Mouse (Mus musculus): ENCODE results near the gene Mrps15. TPM values are rescaled to one million over a fixed set of nuclear protein-coding genes. Genes with fewer than 3 reads are reported as not detected.
A peak's percentile ranks its signal among the peaks of the same experiment; 100 is the strongest.
"Not testable (repeated sequence)": the region's sequence is repeated elsewhere in the genome, so short reads cannot be mapped to it uniquely, and the experiment has no call there.

Gene Mrps15
- polyA plus RNA-seq, 1 experiment from 2014 or later: 147 TPM

DNA sequence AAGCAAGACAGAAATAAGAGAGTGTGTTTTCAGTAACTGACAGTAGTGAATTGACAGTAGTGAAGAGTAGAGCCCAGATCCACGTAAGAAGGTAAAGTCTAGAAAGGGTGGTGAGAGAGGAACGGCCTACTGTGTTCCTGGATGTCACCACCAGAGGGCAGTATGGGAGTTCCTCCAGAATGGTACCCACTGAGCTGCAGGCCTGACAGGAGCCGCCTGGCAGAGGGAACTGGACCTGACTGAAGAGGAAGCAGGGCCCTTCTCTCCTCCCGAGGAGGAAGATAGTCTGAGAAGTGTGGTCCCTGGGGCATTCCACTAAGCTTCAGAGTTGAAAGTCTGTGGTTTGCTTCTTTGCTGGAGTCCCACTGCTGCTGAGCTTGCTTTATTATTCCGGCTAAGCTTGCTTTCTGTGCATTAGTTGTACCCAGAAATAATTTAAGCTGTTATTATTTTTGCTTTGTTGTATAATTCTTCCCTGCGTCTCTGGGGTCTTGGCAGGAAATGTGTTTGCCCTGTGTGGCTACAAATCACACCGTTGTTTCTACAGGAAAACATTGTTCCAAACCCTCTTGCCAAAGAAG lies 39.4 kb downstream of the Mrps15 start:
- WGBS: 34% methylated on average over 7 of the region's 7 CpGs
- Histone ChIP-seq H3K36me3 (peaks cover 37% of the 10 kb centered on the region), H3K27ac (no peak overlapping the region), H3K4me3 (no peak overlapping the region), H3K9me3 (no peaks in the 10 kb centered on the region), H3K4me1 (replicated peaks) (0 out of 2 replicates have a peak, but pooled peaks cover 6% of the 10 kb centered on the region), H3K27me3 (ENCODE audit: insufficient read depth, poor library complexity, severe bottlenecking) (no peaks in the 10 kb centered on the region)
- DNase-seq (ENCODE audit: low spot score): peak; percentile 85

DNA sequence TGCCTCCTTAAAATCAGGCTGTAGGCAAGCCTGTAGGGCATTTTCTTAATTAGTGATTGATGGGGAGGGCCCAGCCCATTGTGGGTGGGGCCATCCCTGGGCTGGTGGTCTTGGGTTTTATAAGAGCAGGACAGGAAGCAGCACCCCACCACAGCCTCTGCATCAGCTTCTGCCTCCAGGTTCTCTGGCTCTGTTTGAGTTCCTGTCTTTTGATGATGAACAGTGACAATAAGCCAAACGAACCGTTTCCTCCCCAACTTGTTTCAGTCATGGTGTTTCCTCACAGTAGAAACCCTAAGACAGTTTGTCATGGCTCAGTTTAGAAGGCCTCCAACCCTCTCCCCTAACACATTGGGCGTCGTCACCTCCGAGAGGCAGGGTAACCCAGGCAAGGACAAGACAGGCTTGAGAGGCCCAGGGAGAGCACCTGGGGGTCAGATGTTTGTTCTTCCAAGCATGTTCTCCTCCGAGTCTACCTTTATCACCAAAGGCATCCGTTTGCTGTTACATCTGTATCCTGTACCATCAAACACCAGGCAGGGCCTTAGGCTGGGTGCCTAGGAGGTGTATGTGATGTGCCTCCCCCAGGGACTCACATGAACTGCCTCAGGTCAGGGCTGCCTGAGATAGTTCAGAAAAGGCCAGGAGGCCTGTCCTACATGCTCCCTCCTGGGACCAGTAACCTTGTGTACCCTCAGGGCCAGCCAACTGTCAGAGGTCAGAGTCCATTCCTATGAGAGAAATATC lies 43.5 kb downstream of the Mrps15 start:
- DNase-seq (ENCODE audit: low spot score): no peak
- Histone ChIP-seq H3K36me3 (peaks cover 8% of the 10 kb centered on the region; the same call in 1 of the 2 replicates), H3K9me3 (no peaks in the 10 kb centered on the region), H3K4me3 (no peak overlapping the region), H3K27me3 (ENCODE audit: insufficient read depth, poor library complexity, severe bottlenecking) (no peaks in the 10 kb centered on the region), H3K4me1 (replicated peaks) (0 out of 2 replicates have a peak, but pooled peaks cover 6% of the 10 kb centered on the region), H3K27ac (no peak overlapping the region)
- WGBS: 80% methylated on average over 7 of the region's 7 CpGs

DNA sequence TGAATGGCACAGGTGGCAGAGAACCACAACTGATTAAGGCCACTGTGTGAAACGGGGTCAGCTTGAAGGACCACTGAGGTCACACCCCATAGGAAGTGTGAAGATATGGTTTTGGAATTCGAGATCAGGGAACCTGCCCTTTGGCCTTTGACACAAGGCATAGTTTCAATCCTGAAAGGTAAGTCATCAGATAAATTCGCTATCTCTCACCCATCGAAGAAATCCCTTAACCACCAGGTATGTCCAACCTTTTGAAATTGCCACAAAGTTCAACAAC lies 44.1 kb downstream of the Mrps15 start:
- WGBS: 87% methylated on average over 4 of the region's 4 CpGs
- H3K9me3 ChIP-seq: no peaks in the 10 kb centered on the region
- no peaks in the 10 kb centered on the region for H3K27me3 ChIP-seq (ENCODE audit: insufficient read depth, poor library complexity, severe bottlenecking)
- peaks cover 8% of the 10 kb centered on the region; the same call in 1 of the 2 replicates for H3K36me3 ChIP-seq
- no peak overlapping the region for H3K4me3 ChIP-seq
- no peak for DNase-seq (ENCODE audit: low spot score)
- H3K27ac ChIP-seq: no peak overlapping the region
- 0 out of 2 replicates have a peak, but pooled peaks cover 6% of the 10 kb centered on the region for H3K4me1 ChIP-seq (replicated peaks)

DNA sequence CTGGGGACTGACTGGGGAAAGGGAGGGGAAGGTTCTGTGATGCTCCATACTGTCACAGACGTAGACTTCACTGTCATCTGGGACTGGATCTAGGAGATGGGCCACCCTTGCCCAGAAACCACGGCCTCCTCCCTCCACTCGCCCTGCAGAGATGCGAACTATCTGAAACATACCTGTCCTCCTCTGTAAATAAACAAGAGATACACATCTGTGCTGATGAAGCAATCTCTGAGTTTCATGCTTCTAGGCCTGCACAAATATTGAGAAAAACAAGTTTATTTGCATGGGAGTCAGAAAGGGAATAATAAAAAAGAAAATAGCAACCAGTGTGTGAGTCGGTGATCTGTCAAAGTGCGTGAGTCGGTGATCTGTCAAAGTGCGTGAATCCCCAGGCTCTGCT lies 45.1 kb downstream of the Mrps15 start:
- Histone ChIP-seq H3K27ac (no peak overlapping the region), H3K9me3 (no peaks in the 10 kb centered on the region), H3K36me3 (peaks cover 8% of the 10 kb centered on the region; the same call in 1 of the 2 replicates), H3K4me1 (replicated peaks) (peaks cover 8% of the 10 kb centered on the region), H3K27me3 (ENCODE audit: insufficient read depth, poor library complexity, severe bottlenecking) (no peaks in the 10 kb centered on the region), H3K4me3 (no peak overlapping the region)
- WGBS: 83% methylated on average over 8 of the region's 8 CpGs
- no peak for DNase-seq (ENCODE audit: low spot score)

DNA sequence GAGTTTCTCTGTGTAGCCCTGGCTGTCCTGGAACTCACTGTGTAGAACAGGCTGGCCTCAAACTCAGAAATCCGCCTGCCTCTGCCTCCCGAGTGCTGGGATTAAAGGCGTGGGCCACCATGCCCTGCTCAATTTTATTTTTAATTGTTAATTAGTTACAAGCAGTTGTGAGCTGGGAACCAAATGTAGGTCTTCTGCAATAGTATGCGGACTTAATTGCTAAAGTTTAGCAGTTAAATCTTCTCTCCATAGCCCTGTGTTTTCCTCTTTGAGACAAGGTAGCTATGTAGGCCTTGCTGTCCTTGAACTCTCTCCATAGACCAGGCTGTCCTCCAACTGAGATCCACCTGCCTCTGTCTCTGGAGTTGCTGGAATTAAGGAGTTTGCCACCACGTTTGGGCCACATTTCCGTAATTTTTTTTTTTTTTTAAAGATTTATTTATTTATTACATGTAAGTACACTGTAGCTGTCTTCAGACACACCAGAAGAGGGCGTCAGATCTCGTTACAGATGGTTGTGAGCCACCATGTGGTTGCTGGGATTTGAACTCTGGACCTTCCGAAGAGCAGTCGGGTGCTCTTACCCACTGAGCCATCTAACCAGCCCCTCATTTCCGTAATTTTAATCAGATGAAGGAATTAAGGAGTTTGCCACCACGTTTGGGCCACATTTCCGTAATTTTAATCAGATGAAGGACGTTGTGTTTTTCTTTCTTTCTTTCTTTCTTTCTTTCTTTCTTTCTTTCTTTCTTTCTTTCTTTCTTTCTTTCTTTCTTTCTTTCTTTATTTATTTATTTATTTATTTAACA lies 49.1 kb downstream of the Mrps15 start:
- 59% methylated on average over 14 of the region's 14 CpGs for WGBS
- Histone ChIP-seq H3K27ac (peak overlapping the region; percentile 90), H3K4me3 (peak overlapping the region; percentile 71)

DNA sequence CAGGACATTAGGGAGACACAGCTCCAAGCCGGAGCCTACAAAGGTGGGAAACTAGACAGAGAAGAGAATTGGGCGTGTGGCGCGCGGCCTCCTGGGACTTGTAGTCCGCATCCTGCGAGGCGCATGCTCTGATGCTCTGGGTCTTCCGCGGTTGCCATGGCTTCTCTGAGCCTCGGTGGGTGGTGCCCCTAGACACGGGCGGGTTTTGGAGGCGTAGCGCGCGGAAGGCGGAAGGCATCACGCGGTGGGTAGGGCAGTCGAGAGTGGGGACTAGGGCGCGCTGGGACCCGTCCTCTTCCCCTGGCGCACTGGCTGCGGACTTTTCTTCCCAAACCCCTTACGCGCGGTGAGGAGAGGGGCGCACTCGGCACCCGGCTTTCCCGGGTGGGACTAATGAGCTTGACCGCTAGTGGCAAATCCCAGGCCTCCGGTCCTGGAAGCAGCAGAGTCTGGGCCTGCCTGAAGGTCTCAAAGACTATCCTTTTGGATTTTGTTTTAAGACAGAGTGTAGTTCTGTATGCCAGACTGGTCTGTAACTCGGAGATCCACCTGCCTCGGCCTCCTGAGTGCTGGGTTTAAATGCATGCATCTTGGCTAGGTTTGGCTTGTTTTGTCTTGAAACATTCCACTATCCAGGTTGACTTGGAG lies 49.9 kb downstream of the Mrps15 start, which contains the start of gene Lsm10:
Lsm10 (plus strand) TSS at position 160 of the 648 bp plus-strand sequence.
- Histone ChIP-seq H3K27ac (peak within 1 kb of the TSS; percentile 90), H3K9me3 (no peaks in the 10 kb centered on the region), H3K36me3 (peaks cover 17% of the 10 kb centered on the region), H3K27me3 (ENCODE audit: insufficient read depth, poor library complexity, severe bottlenecking) (no peaks in the 10 kb centered on the region), H3K4me1 (replicated peaks) (peaks cover 24% of the 10 kb centered on the region), H3K4me3 (peak within 1 kb of the TSS; percentile 71)
- 4% methylated on average over 37 of the region's 37 CpGs for WGBS
- DNase-seq (ENCODE audit: low spot score): peak; percentile 95

More for the DNA sequence above, 49.1 kb downstream of the Mrps15 start:
- peaks cover 24% of the 10 kb centered on the region for H3K4me1 ChIP-seq (replicated peaks)
- not testable (repeated sequence) for H3K27me3 ChIP-seq (ENCODE audit: insufficient read depth, poor library complexity, severe bottlenecking); H3K9me3 ChIP-seq; DNase-seq (ENCODE audit: low spot score)
- H3K36me3 ChIP-seq: peaks cover 17% of the 10 kb centered on the region

DNA sequence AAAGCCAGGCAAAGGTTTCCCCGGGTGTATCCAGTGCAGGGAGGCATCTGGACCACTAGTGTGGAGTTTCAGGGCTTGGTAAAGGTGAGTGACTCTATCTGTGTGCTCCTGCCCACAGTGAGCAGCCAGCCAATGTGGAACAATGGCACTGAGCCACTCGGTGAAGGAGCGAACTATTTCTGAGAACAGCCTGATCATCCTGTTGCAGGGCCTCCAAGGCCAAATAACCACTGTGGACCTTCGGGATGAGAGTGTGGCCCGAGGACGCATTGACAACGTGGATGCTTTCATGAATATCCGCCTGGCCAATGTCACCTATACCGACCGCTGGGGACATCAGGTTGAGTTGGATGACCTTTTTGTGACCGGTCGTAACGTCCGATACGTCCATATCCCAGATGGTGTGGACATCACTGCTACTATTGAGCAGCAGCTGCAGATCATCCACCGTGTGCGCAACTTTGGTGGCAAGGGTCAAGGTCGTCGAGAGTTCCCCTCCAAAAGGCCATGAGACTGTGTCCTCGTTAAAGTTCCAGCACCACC lies 51.1 kb downstream of the Mrps15 start:
- no peak for DNase-seq (ENCODE audit: low spot score)

DNA sequence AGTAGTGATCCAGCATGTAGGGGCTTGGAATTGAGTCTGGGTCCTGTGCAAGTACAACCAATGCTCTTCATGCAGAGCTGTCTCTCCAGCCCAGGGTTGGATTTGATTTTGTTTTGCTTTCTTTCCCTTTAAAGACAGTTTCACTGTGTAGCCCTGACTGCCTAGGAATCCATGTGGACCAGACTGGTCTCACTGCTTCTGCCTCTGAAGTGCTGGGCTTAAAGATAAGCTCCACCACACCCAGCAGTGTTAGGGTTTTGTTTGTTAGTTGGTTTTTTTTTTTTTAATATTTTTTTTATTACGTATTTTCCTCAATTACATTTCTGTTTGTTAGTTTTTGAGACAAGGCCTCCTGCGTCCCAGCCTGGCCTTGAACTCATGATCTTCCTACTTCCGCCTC lies 52.6 kb downstream of the Mrps15 start:
- WGBS: 92% methylated on average over 3 of the region's 3 CpGs
- peaks cover 44% of the 10 kb centered on the region for H3K4me1 ChIP-seq (replicated peaks)
- peaks cover 17% of the 10 kb centered on the region for H3K36me3 ChIP-seq
- H3K27me3 ChIP-seq (ENCODE audit: insufficient read depth, poor library complexity, severe bottlenecking): no peaks in the 10 kb centered on the region
- H3K4me3 ChIP-seq: no peak overlapping the region
- no peaks in the 10 kb centered on the region for H3K9me3 ChIP-seq
- no peak for DNase-seq (ENCODE audit: low spot score)
- no peak overlapping the region for H3K27ac ChIP-seq

More for the DNA sequence above, 51.1 kb downstream of the Mrps15 start:
- Histone ChIP-seq H3K4me3 (peak overlapping the region; percentile 71; the same call in 1 of the 2 replicates), H3K27me3 (ENCODE audit: insufficient read depth, poor library complexity, severe bottlenecking) (no peaks in the 10 kb centered on the region), H3K27ac (no peak overlapping the region), H3K4me1 (replicated peaks) (peaks cover 33% of the 10 kb centered on the region), H3K36me3 (peaks cover 17% of the 10 kb centered on the region), H3K9me3 (no peaks in the 10 kb centered on the region)
- WGBS: 93% methylated on average over 20 of the region's 20 CpGs

DNA sequence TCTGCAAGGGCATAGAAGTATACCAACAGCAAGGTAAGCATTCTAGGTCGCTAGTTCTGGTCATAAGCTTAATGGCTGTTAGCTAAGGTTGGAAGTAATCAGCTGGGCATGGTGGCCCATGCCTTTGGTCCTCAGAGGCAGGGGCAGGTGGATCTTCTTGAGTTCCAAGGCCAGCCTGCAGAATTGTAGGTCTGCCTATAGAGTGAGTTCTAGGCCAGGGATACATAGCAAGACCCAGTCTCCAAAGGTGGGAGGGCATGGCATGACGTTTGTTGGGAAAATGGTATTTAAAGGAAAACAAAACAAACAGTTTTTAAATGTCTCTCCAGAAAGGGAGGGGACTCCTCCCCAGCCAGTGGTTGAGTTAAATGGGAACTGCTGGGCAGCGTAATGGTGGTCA lies 54.0 kb downstream of the Mrps15 start:
- WGBS: 88% methylated on average over 3 of the region's 3 CpGs
- H3K4me1 ChIP-seq (replicated peaks): peaks cover 58% of the 10 kb centered on the region
- DNase-seq (ENCODE audit: low spot score): no peak

DNA sequence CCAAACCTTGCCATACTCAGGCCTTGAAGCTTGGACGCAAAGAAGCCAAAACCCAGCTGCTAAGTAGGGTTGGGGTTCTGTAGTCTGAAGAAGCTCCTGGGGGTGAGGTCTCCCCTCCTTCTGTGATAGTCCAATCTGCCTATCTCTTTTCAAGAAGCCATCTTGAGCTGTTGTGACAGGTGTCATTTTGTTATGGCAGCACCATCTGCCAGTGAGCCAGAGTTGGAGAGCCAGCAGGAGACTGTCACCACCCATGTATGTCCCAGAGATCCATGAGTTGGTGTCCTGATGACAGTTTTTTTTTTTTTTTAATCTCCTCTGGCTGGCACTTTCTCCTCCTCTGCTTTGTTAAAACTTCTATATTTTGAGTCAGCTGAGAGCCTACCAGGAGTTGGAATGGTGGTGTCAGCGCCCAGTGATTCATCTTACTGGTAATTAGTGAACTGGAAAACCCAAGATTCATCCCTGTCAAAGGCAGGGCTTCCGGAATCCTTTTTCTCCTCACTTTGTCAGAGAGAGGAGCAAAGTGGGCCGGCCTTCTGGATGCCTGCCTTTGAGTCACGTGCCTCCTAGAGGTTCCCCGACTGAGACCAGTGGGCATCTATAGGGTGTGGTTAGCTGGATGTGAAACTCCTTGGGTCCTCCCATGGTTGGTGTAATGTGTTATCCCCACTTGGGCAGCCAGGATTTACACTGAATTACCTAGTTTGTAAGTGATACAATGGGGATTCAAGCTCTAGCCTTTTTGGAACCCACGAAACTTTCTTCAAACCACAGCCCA lies 55.5 kb downstream of the Mrps15 start:
- WGBS: 46% methylated on average over 7 of the region's 7 CpGs
- Histone ChIP-seq H3K27me3 (ENCODE audit: insufficient read depth, poor library complexity, severe bottlenecking) (no peaks in the 10 kb centered on the region), H3K9me3 (no peaks in the 10 kb centered on the region), H3K27ac (peak overlapping the region; percentile 92), H3K36me3 (peaks cover 21% of the 10 kb centered on the region), H3K4me3 (peak overlapping the region; percentile 92; the same call in 1 of the 2 replicates), H3K4me1 (replicated peaks) (peaks cover 55% of the 10 kb centered on the region)
- DNase-seq (ENCODE audit: low spot score): no peak

More for the DNA sequence above, 54.0 kb downstream of the Mrps15 start:
- Histone ChIP-seq H3K9me3 (no peaks in the 10 kb centered on the region), H3K27me3 (ENCODE audit: insufficient read depth, poor library complexity, severe bottlenecking) (no peaks in the 10 kb centered on the region), H3K27ac (no peak overlapping the region), H3K4me3 (no peak overlapping the region), H3K36me3 (peaks cover 17% of the 10 kb centered on the region)

DNA sequence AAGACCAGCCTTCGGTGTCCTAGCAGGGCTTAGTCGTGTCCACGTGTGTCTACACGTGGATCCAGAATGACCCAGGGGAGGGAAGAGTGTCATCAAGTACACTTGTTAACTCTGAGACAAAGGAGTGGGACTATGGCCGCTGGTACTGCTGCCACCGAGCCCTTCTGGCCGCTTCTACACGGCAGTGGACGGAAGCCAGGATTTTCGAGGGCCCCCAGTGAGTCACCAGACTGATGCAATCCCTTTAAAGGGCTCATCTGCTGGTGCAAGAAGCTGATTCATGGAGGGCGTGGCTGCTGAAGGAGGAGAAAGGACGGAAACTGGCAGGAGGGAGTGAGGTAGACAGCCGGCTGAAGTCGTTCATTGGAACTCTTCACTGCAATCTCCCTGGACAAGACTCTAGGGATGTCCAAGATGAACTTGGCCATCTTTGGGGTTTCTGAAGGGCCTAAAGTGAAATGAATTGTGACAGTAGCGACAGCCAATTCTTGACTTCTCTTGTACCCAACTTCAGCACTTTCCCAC lies 56.4 kb downstream of the Mrps15 start:
- Histone ChIP-seq H3K36me3 (peaks cover 19% of the 10 kb centered on the region), H3K27ac (peak overlapping the region; percentile 92), H3K9me3 (no peaks in the 10 kb centered on the region), H3K4me3 (peak overlapping the region; percentile 92), H3K27me3 (ENCODE audit: insufficient read depth, poor library complexity, severe bottlenecking) (no peaks in the 10 kb centered on the region), H3K4me1 (replicated peaks) (peaks cover 51% of the 10 kb centered on the region)
- WGBS: 2% methylated on average over 15 of the region's 15 CpGs
- DNase-seq (ENCODE audit: low spot score): peak; percentile 55

Measured in hindbrain, embryonic 10.5 days (tissue).